Mouse (Mus musculus): ENCODE results near the gene Derl3. TPM values are rescaled to one million over a fixed set of nuclear protein-coding genes. Genes with fewer than 3 reads are reported as not detected.

Gene Derl3
- polyA plus RNA-seq, 1 experiment, result 1.7 TPM

- no peak for DNase-seq (ENCODE audit: low read depth)
- TF ChIP-seq POLR2A (IDR thresholded peaks at IDR 0.05; ENCODE audit: borderline replicate concordance, extremely low read depth, insufficient read depth, insufficient read length, poor library complexity, severe bottlenecking) (no peak), CTCF (IDR thresholded peaks at IDR 0.05; ENCODE audit: borderline replicate concordance, extremely low read depth, insufficient read depth, insufficient read length) (no peak)
These were observed 36.9 kb upstream of the Derl3 start for GRCm38 (mm10) chr10:75856155-75856907.

GRCm38 (mm10) chr10:75856976-75857375 is 36.2 kb upstream of the Derl3 start:
- DNase-seq (ENCODE audit: low read depth), result no peak
- no peak for TF ChIP-seq CTCF (IDR thresholded peaks at IDR 0.05; ENCODE audit: borderline replicate concordance, extremely low read depth, insufficient read depth, insufficient read length)
- TF ChIP-seq POLR2A (IDR thresholded peaks at IDR 0.05; ENCODE audit: borderline replicate concordance, extremely low read depth, insufficient read depth, insufficient read length, poor library complexity, severe bottlenecking), result no peak

GRCm38 (mm10) chr10:75857598-75857997 is 35.6 kb upstream of the Derl3 start:
- TF ChIP-seq POLR2A (IDR thresholded peaks at IDR 0.05; ENCODE audit: borderline replicate concordance, extremely low read depth, insufficient read depth, insufficient read length, poor library complexity, severe bottlenecking) (no peak), CTCF (IDR thresholded peaks at IDR 0.05; ENCODE audit: borderline replicate concordance, extremely low read depth, insufficient read depth, insufficient read length) (no peak)
- DNase-seq (ENCODE audit: low read depth), result no peak

GRCm38 (mm10) chr10:75859107-75859746 is 34.0 kb upstream of the Derl3 start:
- no peak for TF ChIP-seq CTCF (IDR thresholded peaks at IDR 0.05; ENCODE audit: borderline replicate concordance, extremely low read depth, insufficient read depth, insufficient read length)
- TF ChIP-seq POLR2A (IDR thresholded peaks at IDR 0.05; ENCODE audit: borderline replicate concordance, extremely low read depth, insufficient read depth, insufficient read length, poor library complexity, severe bottlenecking), result no peak
- peak; percentile 81 for DNase-seq (ENCODE audit: low read depth)

- peak; percentile 31; the same call in 1 of the 2 replicates for TF ChIP-seq POLR2A (IDR thresholded peaks at IDR 0.05; ENCODE audit: borderline replicate concordance, extremely low read depth, insufficient read depth, insufficient read length, poor library complexity, severe bottlenecking)
- peak; percentile 97 for DNase-seq (ENCODE audit: low read depth)
These were observed 33.3 kb upstream of the Derl3 start, which contains the start of gene Mif for GRCm38 (mm10) chr10:75859786-75860470. Mif (minus strand) TSS chr10:75860240.

GRCm38 (mm10) chr10:75860746-75861145 is 32.5 kb upstream of the Derl3 start:
- no peak for TF ChIP-seq CTCF (IDR thresholded peaks at IDR 0.05; ENCODE audit: borderline replicate concordance, extremely low read depth, insufficient read depth, insufficient read length)
- peak; percentile 63 for DNase-seq (ENCODE audit: low read depth)

- TF ChIP-seq POLR2A (IDR thresholded peaks at IDR 0.05; ENCODE audit: borderline replicate concordance, extremely low read depth, insufficient read depth, insufficient read length, poor library complexity, severe bottlenecking), result no peak
- no peak for TF ChIP-seq CTCF (IDR thresholded peaks at IDR 0.05; ENCODE audit: borderline replicate concordance, extremely low read depth, insufficient read depth, insufficient read length)
These were observed 31.6 kb upstream of the Derl3 start for GRCm38 (mm10) chr10:75861587-75861986.

GRCm38 (mm10) chr10:75872025-75872914 is 20.9 kb upstream of the Derl3 start:
- no peak for DNase-seq (ENCODE audit: low read depth)
- TF ChIP-seq POLR2A (IDR thresholded peaks at IDR 0.05; ENCODE audit: borderline replicate concordance, extremely low read depth, insufficient read depth, insufficient read length, poor library complexity, severe bottlenecking) (no peak), CTCF (IDR thresholded peaks at IDR 0.05; ENCODE audit: borderline replicate concordance, extremely low read depth, insufficient read depth, insufficient read length) (no peak)

More at GRCm38 (mm10) chr10:75861587-75861986, 31.6 kb upstream of the Derl3 start:
- DNase-seq (ENCODE audit: low read depth), result no peak

GRCm38 (mm10) chr10:75872915-75873542 is 20.2 kb upstream of the Derl3 start:
- DNase-seq (ENCODE audit: low read depth), result peak; percentile 98

GRCm38 (mm10) chr10:75873543-75874170 is 19.6 kb upstream of the Derl3 start:
- TF ChIP-seq POLR2A (IDR thresholded peaks at IDR 0.05; ENCODE audit: borderline replicate concordance, extremely low read depth, insufficient read depth, insufficient read length, poor library complexity, severe bottlenecking) (no peak), CTCF (IDR thresholded peaks at IDR 0.05; ENCODE audit: borderline replicate concordance, extremely low read depth, insufficient read depth, insufficient read length) (no peak)
- peak; percentile 72 for DNase-seq (ENCODE audit: low read depth)

More at GRCm38 (mm10) chr10:75872915-75873542, 20.2 kb upstream of the Derl3 start:
- TF ChIP-seq POLR2A (IDR thresholded peaks at IDR 0.05; ENCODE audit: borderline replicate concordance, extremely low read depth, insufficient read depth, insufficient read length, poor library complexity, severe bottlenecking) (no peak), CTCF (IDR thresholded peaks at IDR 0.05; ENCODE audit: borderline replicate concordance, extremely low read depth, insufficient read depth, insufficient read length) (no peak)
